Mouse (Mus musculus): ENCODE results near the gene Tomm22. TPM values are rescaled to one million over a fixed set of nuclear protein-coding genes. Genes with fewer than 3 reads are reported as not detected.

Tomm22 gene
- polyA plus RNA-seq, 1 experiment from 2014 or later: 273 TPM

GRCm38 (mm10) chr15:79720796-79721195 is 50.1 kb downstream of the Tomm22 start:
- no peak overlapping the region for H3K4me3 ChIP-seq (ENCODE audit: low read depth, low read length)
- H3K9me3 ChIP-seq (replicated peaks; ENCODE audit: control insufficient read depth, low read length): no peaks in the 10 kb centered on the region
- H3K9ac ChIP-seq (ENCODE audit: low read depth, low read length): no peak overlapping the region
- no peak overlapping the region for H3K27ac ChIP-seq (ENCODE audit: low read depth, low read length)
- no peaks in the 10 kb centered on the region for H3K4me1 ChIP-seq (ENCODE audit: control insufficient read depth, insufficient read depth, low read length)
- peaks cover 27% of the 10 kb centered on the region for H3K36me3 ChIP-seq (ENCODE audit: control insufficient read depth, insufficient read depth, low read length)
- H3K27me3 ChIP-seq (ENCODE audit: control insufficient read depth, insufficient read depth, low read length): no peaks in the 10 kb centered on the region
- WGBS (ENCODE audit: insufficient replicate concordance): 79% methylated on average over 4 of the region's 4 CpGs
- no peak for ATAC-seq (replicated peaks; ENCODE audit: insufficient number of reproducible peaks, low FRiP score, low TSS enrichment)
- H3K4me2 ChIP-seq: no peak overlapping the region

Other genes starting within 250 kb of the Tomm22 start
- gene Csnk1e, start 215.3 kb upstream of the Tomm22 start, polyA plus RNA-seq (2014; fragmentation: Nextera tagmentation; extraction: Ambion mirVana): 73.2 and 91.0 TPM in 2 replicates
- gene Kcnj4, start 165.6 kb upstream of the Tomm22 start, polyA plus RNA-seq (2014; fragmentation: Nextera tagmentation; extraction: Ambion mirVana): 0.20 TPM in 1 of 2 replicates, not detected in the other
- gene Kdelr3, start 154.4 kb upstream of the Tomm22 start, polyA plus RNA-seq (2014; fragmentation: Nextera tagmentation; extraction: Ambion mirVana): 33.4 and 33.5 TPM in 2 replicates
- 50.6 and 60.1 TPM in 2 replicates for gene Ddx17, start 124.1 kb upstream of the Tomm22 start, polyA plus RNA-seq (2014; fragmentation: Nextera tagmentation; extraction: Ambion mirVana)
- 1.4 and 1.5 TPM in 2 replicates for gene Dmc1, start 65.8 kb upstream of the Tomm22 start, polyA plus RNA-seq (2014; fragmentation: Nextera tagmentation; extraction: Ambion mirVana)
- gene Fam227a, start 11.9 kb upstream of the Tomm22 start, polyA plus RNA-seq (2014; fragmentation: Nextera tagmentation; extraction: Ambion mirVana): 0.87 and 1.7 TPM in 2 replicates
- 38.2 and 45.4 TPM in 2 replicates for gene Cby1, start 11.7 kb upstream of the Tomm22 start, polyA plus RNA-seq (2014; fragmentation: Nextera tagmentation; extraction: Ambion mirVana)
- gene Josd1, start 17.1 kb downstream of the Tomm22 start, polyA plus RNA-seq (2014; fragmentation: Nextera tagmentation; extraction: Ambion mirVana): 10.9 and 15.3 TPM in 2 replicates
- 22.7 and 26.3 TPM in 2 replicates for gene Gtpbp1, start 20.0 kb downstream of the Tomm22 start, polyA plus RNA-seq (2014; fragmentation: Nextera tagmentation; extraction: Ambion mirVana)
- gene Sun2, start 71.7 kb downstream of the Tomm22 start, polyA plus RNA-seq (2014; fragmentation: Nextera tagmentation; extraction: Ambion mirVana): 3.7 and 4.9 TPM in 2 replicates
- 37.3 TPM in 2 replicates for gene Dnal4, start 107.0 kb downstream of the Tomm22 start, polyA plus RNA-seq (2014; fragmentation: Nextera tagmentation; extraction: Ambion mirVana)
- 0.58 and 0.83 TPM in 2 replicates for gene Nptxr, start 133.9 kb downstream of the Tomm22 start, polyA plus RNA-seq (2014; fragmentation: Nextera tagmentation; extraction: Ambion mirVana)
- 0.64 TPM in 1 of 2 replicates, not detected in the other for gene Npcd, start 163.4 kb downstream of the Tomm22 start, polyA plus RNA-seq (2014; fragmentation: Nextera tagmentation; extraction: Ambion mirVana)
- 15.7 and 17.4 TPM in 2 replicates for gene Cbx6, start 163.8 kb downstream of the Tomm22 start, polyA plus RNA-seq (2014; fragmentation: Nextera tagmentation; extraction: Ambion mirVana)
- gene Apobec3, start 220.8 kb downstream of the Tomm22 start, polyA plus RNA-seq (2014; fragmentation: Nextera tagmentation; extraction: Ambion mirVana): 9.5 and 12.0 TPM in 2 replicates

Measured in heart, embryonic 11.5 days (tissue).